Mouse (Mus musculus) MEL (cell line): ENCODE measurements around the gene Sik1. TPM values are rescaled to one million over a fixed set of nuclear protein-coding genes. Genes with fewer than 3 reads are reported as not detected.

Experiments
- DNase-seq: peaks from one replicate; pipeline ENCODE4 v3.0.0; 2011; ENCODE audit warnings: low read depth, low spot score
- H3K27ac ChIP-seq: 2 replicates; pipeline ENCODE4 v1.5.1; 2012; ENCODE audit warnings: low read depth, mild to moderate bottlenecking, control low read depth, low read length, moderate library complexity; ENCODE audit not compliant: control insufficient read depth
- H3K27me3 ChIP-seq, 2 experiments: fragments of 150-350 bp in 1 of 2; sonication (generic) in 1 of 2; 2 replicates each; pipeline ENCODE4 v1.6.1; 2012; ENCODE audit warnings: low read length in 2 of 2, mild to moderate bottlenecking in 2 of 2, improper control_type of control experiment in 1 of 2, moderate library complexity in 1 of 2; ENCODE audit not compliant: insufficient read depth in 2 of 2, control insufficient read depth in 1 of 2
- H3K36me3 ChIP-seq, 2 experiments: 2 replicates each; pipeline ENCODE4 v1.6.1; 2012 to 2014; ENCODE audit warnings: low read length in 2 of 2, improper control_type of control experiment in 1 of 2, inconsistent platforms in 1 of 2, mild to moderate bottlenecking in 1 of 2; ENCODE audit not compliant: insufficient read depth in 2 of 2, control insufficient read depth in 1 of 2
- H3K4me1 ChIP-seq, 2 experiments: fragments of 150-350 bp in 1 of 2; sonication (generic) in 1 of 2; 2 replicates each; pipeline ENCODE4 v1.6.1; 2012; ENCODE audit warnings: low read length in 2 of 2, improper control_type of control experiment in 1 of 2, mild to moderate bottlenecking in 1 of 2; ENCODE audit not compliant: insufficient read depth in 2 of 2, control insufficient read depth in 1 of 2
- H3K4me3 ChIP-seq, 2 experiments: fragments of 150-350 bp in 1 of 2; sonication (generic) in 1 of 2; 2 replicates each; pipeline ENCODE4 v1.5.1; 2012; ENCODE audit warnings: low read depth in 2 of 2, low read length in 2 of 2, mild to moderate bottlenecking in 2 of 2, moderate library complexity in 2 of 2, control low read depth in 1 of 2, improper control_type of control experiment in 1 of 2; ENCODE audit not compliant: control insufficient read depth in 1 of 2, insufficient read depth in 1 of 2
- H3K79me2 ChIP-seq: 2 replicates; pipeline ENCODE4 v1.6.1; 2012; ENCODE audit warnings: mild to moderate bottlenecking, low read length, moderate library complexity; ENCODE audit not compliant: control insufficient read depth, poor library complexity, insufficient read depth
- H3K9ac ChIP-seq: 2 replicates; pipeline ENCODE4 v1.6.1; 2012; ENCODE audit warnings: low read depth, mild to moderate bottlenecking, control low read depth, low read length, moderate library complexity; ENCODE audit not compliant: control insufficient read depth, poor library complexity, severe bottlenecking
- H3K9me3 ChIP-seq: fragments of 150-350 bp; sonication (generic); replicated peaks from 2 replicates; pipeline ENCODE4 v1.6.1; 2012; ENCODE audit warnings: mild to moderate bottlenecking, low read length, improper control_type of control experiment, moderate library complexity; ENCODE audit not compliant: insufficient read depth
- ELF1 ChIP-seq: IDR thresholded peaks from 2 replicates; pipeline ENCODE4 v1.6.1; 2014; ENCODE audit warnings: low read depth, mild to moderate bottlenecking, inconsistent platforms, low read length, improper control_type of control experiment, moderate library complexity
- EP300 ChIP-seq, 2 experiments: IDR thresholded peaks; 2 replicates each; pipeline ENCODE4 v1.6.1; 2011; ENCODE audit warnings: improper control_type of control experiment in 2 of 2, low read length in 2 of 2, low read depth in 1 of 2, mild to moderate bottlenecking in 1 of 2
- ETS1 ChIP-seq: IDR thresholded peaks from 2 replicates; pipeline ENCODE4 v1.6.1; 2012; ENCODE audit warnings: low read depth, mild to moderate bottlenecking, inconsistent platforms, low read length, improper control_type of control experiment, moderate library complexity
- GABPA ChIP-seq: IDR thresholded peaks from 2 replicates; pipeline ENCODE4 v1.6.1; 2012; ENCODE audit warnings: low read depth, mild to moderate bottlenecking, inconsistent platforms, low read length, improper control_type of control experiment, moderate library complexity
- JUND ChIP-seq: IDR thresholded peaks from 2 replicates; pipeline ENCODE4 v1.6.1; 2011; ENCODE audit warnings: low read depth, mild to moderate bottlenecking, improper control_type of control experiment, low read length
- KAT2A ChIP-seq: conservative IDR thresholded peaks from 2 replicates; pipeline ENCODE4 v1.6.1; 2012; ENCODE audit warnings: low read depth, low read length, improper control_type of control experiment, inconsistent platforms
- MAFK ChIP-seq: IDR thresholded peaks from 2 replicates; pipeline ENCODE4 v1.6.1; 2011; ENCODE audit warnings: low read depth, mild to moderate bottlenecking, low read length, improper control_type of control experiment, borderline replicate concordance
- MYC ChIP-seq: IDR thresholded peaks from 2 replicates; pipeline ENCODE4 v1.6.1; 2011; ENCODE audit warnings: low read depth, mild to moderate bottlenecking, low read length, improper control_type of control experiment, moderate library complexity
- NELFE ChIP-seq: IDR thresholded peaks from 2 replicates; pipeline ENCODE4 v1.6.1; 2011; ENCODE audit warnings: low read depth, low read length, improper control_type of control experiment
- POLR2A ChIP-seq, 2 experiments: IDR thresholded peaks; 2 replicates each; pipeline ENCODE4 v1.6.1; 2011 to 2012; ENCODE audit warnings: low read length in 2 of 2, mild to moderate bottlenecking in 2 of 2, control low read depth in 1 of 2, improper control_type of control experiment in 1 of 2, low read depth in 1 of 2, moderate library complexity in 1 of 2; ENCODE audit not compliant: control insufficient read depth in 1 of 2, insufficient read depth in 1 of 2, poor library complexity in 1 of 2
- RAD21 ChIP-seq: IDR thresholded peaks from 2 replicates; pipeline ENCODE4 v1.6.1; 2011; ENCODE audit warnings: mild to moderate bottlenecking, low read depth, low read length, improper control_type of control experiment
- RCOR1 ChIP-seq: IDR thresholded peaks from 2 replicates; pipeline ENCODE4 v1.6.1; 2012; ENCODE audit warnings: low read depth, mild to moderate bottlenecking, inconsistent platforms, low read length, improper control_type of control experiment
- SMC3 ChIP-seq: IDR thresholded peaks from 2 replicates; pipeline ENCODE4 v1.6.1; 2011; ENCODE audit warnings: low read depth, low read length, improper control_type of control experiment
- TBP ChIP-seq: IDR thresholded peaks from 2 replicates; pipeline ENCODE4 v1.8.0; 2011; ENCODE audit warnings: low read depth, low read length, improper control_type of control experiment
- TCF12 ChIP-seq: IDR thresholded peaks from 2 replicates; pipeline ENCODE4 v1.6.1; 2014; ENCODE audit warnings: low read depth, mild to moderate bottlenecking, inconsistent platforms, low read length, improper control_type of control experiment, moderate library complexity
- UBTF ChIP-seq: IDR thresholded peaks from 2 replicates; pipeline ENCODE4 v1.6.1; 2012; ENCODE audit warnings: low read depth, mild to moderate bottlenecking, inconsistent platforms, low read length, improper control_type of control experiment, moderate library complexity, borderline replicate concordance; ENCODE audit not compliant: insufficient read depth
- ZC3H11A ChIP-seq: IDR thresholded peaks from 2 replicates; pipeline ENCODE4 v1.6.1; 2012; ENCODE audit warnings: low read depth, mild to moderate bottlenecking, inconsistent platforms, low read length, improper control_type of control experiment
- ZKSCAN1 ChIP-seq: IDR thresholded peaks from 2 replicates; pipeline ENCODE4 v1.6.1; 2012; ENCODE audit warnings: low read depth, mild to moderate bottlenecking, inconsistent platforms, low read length, improper control_type of control experiment, moderate library complexity
- ZMIZ1 ChIP-seq: IDR thresholded peaks from 2 replicates; pipeline ENCODE4 v1.6.1; 2012; ENCODE audit warnings: low read depth, mild to moderate bottlenecking, inconsistent platforms, low read length, improper control_type of control experiment, moderate library complexity
- polyA plus RNA-seq, 2 experiments: library from polyadenylated mRNA; stranded (reverse) in 1 of 2; unstranded in 1 of 2; fragments of >175 nt in 1 of 2; fragments of >200 nt in 1 of 2; gene quantifications; 2 replicates each; pipeline versions ENCODE4 v1.2.1 to v1.2.4; 2012; ENCODE audit warnings: low replicate concordance in 2 of 2, low read depth in 1 of 2; ENCODE audit not compliant: insufficient read length in 2 of 2, insufficient read depth in 1 of 2, missing spikeins in 1 of 2
- total RNA-seq: library from RNA; depleted of rRNA; stranded (reverse); fragments of 300-350 nt; gene quantifications from 2 replicates; pipeline ENCODE4 v1.2.3, GENCODE M21; 2012

The Sik1 gene
- total and polyA plus RNA-seq, 3 experiments = 5.5 to 10.4 TPM; not detected in 1

DNA sequence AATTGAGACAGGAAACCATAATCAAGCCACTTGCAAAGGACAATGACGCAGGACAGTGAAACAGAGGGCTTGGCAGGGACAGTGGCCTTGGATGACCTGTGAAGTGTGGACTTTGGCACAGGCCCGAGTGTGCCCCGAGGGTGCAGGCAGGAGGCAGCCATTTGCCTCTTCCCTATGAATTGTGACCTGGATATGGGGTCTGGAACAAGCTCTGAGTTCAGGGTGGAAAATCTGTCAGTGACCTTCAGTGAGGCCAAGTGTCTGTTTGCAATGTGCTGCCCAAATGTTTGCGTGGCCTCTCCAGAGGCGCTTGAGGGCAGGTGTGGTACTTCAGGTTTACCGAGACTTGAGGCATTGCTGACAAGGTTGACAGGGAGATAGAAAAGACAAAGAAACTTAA, 6.5 kb upstream of the Sik1 start:
- H3K9ac ChIP-seq = no peak overlapping the region
- peaks cover 0 to 3% of the 10 kb centered on the region in 2 experiments; a peak in 1 of 4 replicates for H3K36me3 ChIP-seq
- no peaks in the 10 kb centered on the region for H3K9me3 ChIP-seq
- H3K4me3 ChIP-seq = no peak overlapping the region
- no peaks in the 10 kb centered on the region for H3K27me3 ChIP-seq
- H3K4me1 ChIP-seq = peaks cover 2 to 21% of the 10 kb centered on the region in 2 experiments; a peak in 3 of 4 replicates
- H3K27ac ChIP-seq = no peak overlapping the region
- no peaks in the 10 kb centered on the region for H3K79me2 ChIP-seq
- no peak for TF ChIP-seq SMC3
- no peak for TF ChIP-seq JUND
- TF ChIP-seq KAT2A = no peak
- no peak for TF ChIP-seq UBTF
- TF ChIP-seq TBP = no peak
- TF ChIP-seq NELFE = no peak
- no peak for TF ChIP-seq MYC
- no peak for TF ChIP-seq ETS1
- TF ChIP-seq, all 39 proteins: peak for 0
- no peak for DNase-seq

DNA sequence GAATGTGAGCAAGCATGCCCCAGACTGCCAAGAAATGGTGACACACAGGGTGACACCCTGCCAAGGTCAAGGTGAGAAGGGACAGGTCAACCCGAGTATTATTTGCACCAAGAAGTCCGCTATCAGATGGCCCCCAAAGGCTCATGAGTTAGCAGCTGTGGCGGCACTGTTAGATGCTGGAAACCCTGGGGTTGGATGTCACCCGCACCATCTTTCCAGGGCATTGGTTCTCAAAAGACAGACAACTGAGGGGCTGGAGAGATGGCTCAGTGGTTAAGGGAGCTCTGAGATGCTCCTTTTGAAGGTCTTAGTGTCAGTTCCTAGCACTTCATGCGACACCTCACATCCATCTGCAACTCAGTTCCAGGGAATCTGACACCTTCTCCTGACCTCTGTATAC, 6.1 kb upstream of the Sik1 start:
- no peak overlapping the region for H3K4me3 ChIP-seq
- no peak overlapping the region for H3K27ac ChIP-seq
- no peak for TF ChIP-seq EP300 (IDR thresholded peaks at IDR 0.05; ENCODE audit: low read depth in 1 of 2, low read length in 2 of 2)
- TF ChIP-seq, all 39 proteins: peak for 0
- H3K36me3 ChIP-seq = peaks cover 0 to 3% of the 10 kb centered on the region in 2 experiments; a peak in 1 of 4 replicates
- no peaks in the 10 kb centered on the region; the same call in 1 of the 2 replicates for H3K79me2 ChIP-seq
- H3K27me3 ChIP-seq = no peaks in the 10 kb centered on the region
- no peak overlapping the region for H3K9ac ChIP-seq
- H3K4me1 ChIP-seq = peaks cover 4 to 25% of the 10 kb centered on the region in 2 experiments; a peak in 3 of 4 replicates
- no peak for DNase-seq
- no peaks in the 10 kb centered on the region for H3K9me3 ChIP-seq

DNA sequence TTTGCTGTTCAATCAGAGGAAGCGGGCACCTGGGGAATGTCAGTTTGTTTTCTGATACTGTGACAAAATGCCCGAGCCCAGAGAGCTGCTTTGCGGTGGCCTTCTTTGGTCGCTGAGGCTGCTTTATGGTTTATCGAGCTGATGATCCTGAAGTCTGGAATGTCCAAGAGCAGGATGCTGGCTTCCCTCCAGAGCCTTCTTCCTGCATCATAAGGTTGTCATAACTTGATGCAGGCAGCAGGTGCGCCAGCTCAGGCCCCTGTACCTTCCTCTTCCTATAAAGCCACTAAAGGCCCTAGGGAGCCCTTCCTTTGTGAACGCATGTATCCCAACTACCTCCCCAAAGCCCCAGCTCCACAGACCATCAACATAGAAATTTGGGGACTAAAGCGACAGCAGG, 5.3 kb upstream of the Sik1 start:
- Histone ChIP-seq H3K4me3 (no peak overlapping the region), H3K27ac (no peak overlapping the region), H3K9ac (no peak overlapping the region), H3K27me3 (no peaks in the 10 kb centered on the region), H3K79me2 (no peaks in the 10 kb centered on the region; the same call in 1 of the 2 replicates), H3K9me3 (no peaks in the 10 kb centered on the region), H3K36me3 (peaks cover 0 to 3% of the 10 kb centered on the region in 2 experiments; a peak in 1 of 4 replicates), H3K4me1 (peaks cover 4 to 25% of the 10 kb centered on the region in 2 experiments; a peak in 3 of 4 replicates)
- TF ChIP-seq UBTF (no peak), KAT2A (no peak), POLR2A (IDR thresholded peaks at IDR 0.05; ENCODE audit: control insufficient read depth in 1 of 2, insufficient read depth in 1 of 2, low read depth in 1 of 2, low read length in 2 of 2, poor library complexity in 1 of 2) (no peak), ZMIZ1 (no peak), RCOR1 (no peak), ZC3H11A (no peak), TCF12 (no peak), GABPA (no peak), RAD21 (no peak), ELF1 (no peak), MAFK (no peak), ZKSCAN1 (no peak), ETS1 (no peak)
- no peak for DNase-seq
